Mouse (Mus musculus) cerebellum, adult 8-10 months (tissue): ENCODE results near the gene Pusl1.

ENCODE experiments used
- DNase-seq: peaks from one replicate; pipeline ENCODE4 v3.0.0; 2022

Pusl1 gene

GRCm38 (mm10) chr4:155891551-155892001 lies at the start of gene Pusl1, which contains the start of gene Acap3:
TSS of gene Pusl1 (minus strand) at chr4:155891781.
TSS of gene Acap3 (plus strand) at chr4:155891822.
- DNase-seq: peak; percentile 97

- no peak for DNase-seq
These were observed 40.5 kb upstream of the Pusl1 start for GRCm38 (mm10) chr4:155932031-155932430.

- no peak for DNase-seq
These were observed 17.2 kb upstream of the Pusl1 start for GRCm38 (mm10) chr4:155908751-155909150.

GRCm38 (mm10) chr4:155908281-155908680 lies 16.7 kb upstream of the Pusl1 start:
- DNase-seq: no peak

- no peak for DNase-seq
These were observed 15.4 kb upstream of the Pusl1 start for GRCm38 (mm10) chr4:155907003-155907402.

- no peak for DNase-seq
These were observed 14.5 kb upstream of the Pusl1 start for GRCm38 (mm10) chr4:155906125-155906524.

- DNase-seq: no peak
These were observed 14.1 kb upstream of the Pusl1 start for GRCm38 (mm10) chr4:155905634-155906033.

- peak; percentile 6 for DNase-seq
These were observed 12.9 kb upstream of the Pusl1 start for GRCm38 (mm10) chr4:155904318-155905102.

- DNase-seq: no peak
These were observed 11.7 kb upstream of the Pusl1 start for GRCm38 (mm10) chr4:155903246-155903645.

GRCm38 (mm10) chr4:155901205-155901604 lies 9.6 kb upstream of the Pusl1 start:
- DNase-seq: peak; percentile 26

- no peak for DNase-seq
These were observed 7.8 kb upstream of the Pusl1 start for GRCm38 (mm10) chr4:155899355-155899754.

- no peak for DNase-seq
These were observed 6.7 kb upstream of the Pusl1 start for GRCm38 (mm10) chr4:155898318-155898717.

- DNase-seq: peak; percentile 11
These were observed 4.9 kb upstream of the Pusl1 start for GRCm38 (mm10) chr4:155896461-155896860.

- DNase-seq: peak; percentile 11
These were observed 4.2 kb upstream of the Pusl1 start for GRCm38 (mm10) chr4:155895826-155896225.

- DNase-seq: peak; percentile 74
These were observed 3.6 kb upstream of the Pusl1 start for GRCm38 (mm10) chr4:155895216-155895615.

GRCm38 (mm10) chr4:155894311-155894881 lies 2.8 kb upstream of the Pusl1 start:
- peak; percentile 43 for DNase-seq

- DNase-seq: peak; percentile 12
These were observed 1.7 kb upstream of the Pusl1 start for GRCm38 (mm10) chr4:155893212-155893690.

GRCm38 (mm10) chr4:155892438-155893211 lies 1.0 kb upstream of the Pusl1 start:
- peak; percentile 51 for DNase-seq

- DNase-seq: peak; percentile 80
These were observed 436 bp upstream of the Pusl1 start for GRCm38 (mm10) chr4:155892017-155892416.

GRCm38 (mm10) chr4:155891011-155891471 lies 540 bp downstream of the Pusl1 start:
- no peak for DNase-seq

GRCm38 (mm10) chr4:155889316-155889715 lies 2.3 kb downstream of the Pusl1 start:
- DNase-seq: no peak

- no peak for DNase-seq
These were observed 3.4 kb downstream of the Pusl1 start for GRCm38 (mm10) chr4:155888181-155888580.

- no peak for DNase-seq
These were observed 3.9 kb downstream of the Pusl1 start for GRCm38 (mm10) chr4:155887674-155888073.
